Mouse (Mus musculus) gastrocnemius, postnatal 4 days (tissue): ENCODE measurements around the gene Trap1. TPM values are rescaled to one million over a fixed set of nuclear protein-coding genes. Genes with fewer than 3 reads are reported as not detected.
"Not testable (repeated sequence)": the region's sequence is repeated elsewhere in the genome, so short reads cannot be mapped to it uniquely, and the experiment has no call there.

Experiments
- DNase-seq, 2 experiments: peaks; one replicate each; pipeline ENCODE4 v3.0.0; 2021 to 2022; ENCODE audit warnings: low spot score in 2 of 2, mixed read lengths in 2 of 2
- total RNA-seq, 2 experiments: library from RNA; stranded (reverse); gene quantifications; 2 replicates each; pipeline ENCODE4 v1.2.3; 2021

Gene Trap1
- total RNA-seq, 2 experiments from 2014 or later, result 85.4 to 91.3 TPM

DNA sequence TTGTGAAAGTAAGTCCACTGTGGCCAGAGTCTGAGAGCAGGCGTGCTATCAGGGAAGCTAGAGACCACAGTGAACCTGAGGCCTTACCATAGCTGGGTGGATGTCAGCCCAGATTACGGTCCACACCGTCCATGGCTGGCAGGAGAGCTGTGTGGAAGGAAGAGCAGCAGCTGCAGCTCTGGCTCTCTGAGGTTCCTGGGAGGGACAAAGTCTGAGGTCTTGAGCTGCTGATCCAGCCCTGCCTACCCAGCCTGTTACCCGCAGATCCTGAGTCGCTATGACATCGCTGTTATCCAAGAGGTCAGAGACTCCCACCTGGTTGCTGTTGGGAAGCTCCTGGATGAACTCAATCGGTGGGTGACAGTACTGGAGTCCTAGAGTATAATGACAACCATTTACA, 39.9 kb downstream of the Trap1 start:
- DNase-seq, result no peak

GRCm38 (mm10) chr16:4036807-4037206, 40.8 kb downstream of the Trap1 start, which contains the start of gene Dnase1:
Gene Dnase1, plus strand, starts transcription at chr16:4036942.
- DNase-seq, result no peak

GRCm38 (mm10) chr16:4035575-4035974, 42.1 kb downstream of the Trap1 start:
- DNase-seq, result no peak

DNA sequence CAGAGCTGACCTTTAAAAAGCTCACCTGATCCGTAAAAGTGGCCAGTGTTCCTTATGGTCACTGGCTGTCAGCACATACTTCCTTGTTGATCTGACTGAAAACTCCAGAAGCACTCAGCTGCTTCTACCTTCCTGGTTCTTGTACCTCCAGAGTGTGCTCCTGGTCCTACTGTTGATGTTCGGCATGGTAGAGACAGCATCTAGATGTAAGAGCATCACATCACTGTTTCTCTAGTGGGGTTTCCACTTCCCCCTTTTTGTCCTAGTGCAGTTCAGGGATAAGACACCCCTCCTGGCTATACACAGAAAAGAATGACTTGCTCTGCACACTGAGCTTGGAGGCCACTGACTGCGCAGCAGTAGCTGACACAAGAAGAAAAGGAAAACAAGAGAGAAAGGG, 43.2 kb downstream of the Trap1 start:
- DNase-seq, result no peak

- DNase-seq, result no peak
Measured at GRCm38 (mm10) chr16:4033971-4034370, 43.7 kb downstream of the Trap1 start.

- DNase-seq, result no peak
Measured at GRCm38 (mm10) chr16:4032341-4032748, 45.3 kb downstream of the Trap1 start.

DNA sequence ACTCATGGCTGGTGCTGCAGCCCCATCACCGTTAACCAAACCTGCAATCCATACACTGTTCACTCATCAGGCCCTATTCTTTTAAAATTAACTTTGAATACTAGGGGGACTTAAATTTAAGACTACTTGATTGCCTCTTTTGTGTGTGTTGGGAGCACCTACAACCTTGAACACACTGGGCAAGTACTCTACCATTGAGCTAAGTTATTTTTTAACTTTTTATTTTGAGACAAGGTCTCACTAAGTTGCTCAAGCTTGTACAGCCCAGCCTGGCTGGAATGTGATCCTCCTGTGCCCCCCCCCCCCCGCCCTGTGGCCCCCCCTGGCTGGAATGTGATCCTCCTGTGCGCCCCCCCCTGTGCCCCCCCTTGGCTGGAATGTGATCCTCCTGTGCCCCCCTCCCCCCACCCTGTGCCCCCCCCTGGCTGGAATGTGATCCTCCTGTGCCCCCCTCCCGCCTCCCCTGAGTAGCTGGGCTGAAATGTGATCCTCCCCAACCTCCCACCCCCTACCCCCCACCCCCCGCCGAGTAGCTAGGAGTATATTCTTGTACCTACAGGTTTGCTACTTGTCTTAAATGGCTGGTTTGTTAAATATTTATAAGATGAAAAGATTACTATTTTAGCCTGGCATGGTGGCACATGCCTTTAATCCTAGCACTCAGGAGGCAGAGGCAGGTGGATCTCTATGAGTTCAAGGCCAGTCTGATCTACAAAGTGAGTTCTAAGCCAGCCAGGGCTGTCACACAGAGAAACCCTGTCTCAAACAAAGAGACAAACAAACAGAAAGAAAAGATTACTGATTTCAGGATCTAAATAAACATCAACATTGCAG, 46.0 kb downstream of the Trap1 start:
- no peak for DNase-seq

GRCm38 (mm10) chr16:4030501-4030900, 47.1 kb downstream of the Trap1 start:
- no peak for DNase-seq

GRCm38 (mm10) chr16:4029371-4029841, 48.2 kb downstream of the Trap1 start:
- no peak for DNase-seq

DNA sequence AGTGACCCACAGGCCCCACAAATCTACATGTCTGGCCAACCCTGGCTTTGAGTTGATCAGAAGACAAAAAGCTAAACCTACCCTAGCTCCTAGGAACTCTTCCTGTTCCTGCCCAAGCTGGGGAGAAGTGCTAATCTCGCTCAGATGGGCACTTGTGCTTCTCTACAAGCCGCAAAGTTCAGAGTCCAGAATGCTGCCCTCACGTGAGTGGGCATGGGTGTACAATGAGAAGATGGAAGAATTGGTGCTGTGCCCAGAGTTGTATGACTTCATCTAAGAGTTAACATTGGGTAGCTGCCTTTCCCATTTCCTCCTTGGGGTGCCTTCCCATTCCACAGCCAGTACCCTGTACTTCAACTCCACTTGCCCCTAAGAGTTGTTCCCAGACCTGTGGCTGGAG, 50.4 kb downstream of the Trap1 start:
- DNase-seq, result no peak

GRCm38 (mm10) chr16:4026672-4027071, 51.0 kb downstream of the Trap1 start:
- DNase-seq, result no peak

GRCm38 (mm10) chr16:4022719-4023118, 54.9 kb downstream of the Trap1 start:
- no peak for DNase-seq

- no peak for DNase-seq
Measured at GRCm38 (mm10) chr16:4021241-4021640, 56.4 kb downstream of the Trap1 start.

DNA sequence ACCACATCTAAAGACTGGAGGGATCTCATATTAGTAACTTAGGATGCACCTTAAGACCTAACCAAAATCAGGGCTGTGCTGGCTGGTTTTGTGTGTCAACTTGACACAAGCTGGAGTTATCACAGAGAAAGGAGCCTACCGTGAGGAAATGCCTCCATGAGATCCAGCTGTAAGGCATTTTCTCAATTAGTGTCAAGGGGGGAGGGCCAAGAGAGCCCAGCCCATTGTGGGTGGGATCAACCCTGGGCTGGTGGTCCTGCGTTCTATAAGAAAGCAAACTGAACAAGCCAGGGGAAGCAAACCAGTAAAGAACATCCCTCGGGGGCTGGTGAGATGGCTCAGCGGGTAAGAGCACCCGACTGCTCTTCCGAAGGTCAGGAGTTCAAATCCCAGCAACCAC, 60.2 kb downstream of the Trap1 start:
- not testable (repeated sequence) for DNase-seq

DNA sequence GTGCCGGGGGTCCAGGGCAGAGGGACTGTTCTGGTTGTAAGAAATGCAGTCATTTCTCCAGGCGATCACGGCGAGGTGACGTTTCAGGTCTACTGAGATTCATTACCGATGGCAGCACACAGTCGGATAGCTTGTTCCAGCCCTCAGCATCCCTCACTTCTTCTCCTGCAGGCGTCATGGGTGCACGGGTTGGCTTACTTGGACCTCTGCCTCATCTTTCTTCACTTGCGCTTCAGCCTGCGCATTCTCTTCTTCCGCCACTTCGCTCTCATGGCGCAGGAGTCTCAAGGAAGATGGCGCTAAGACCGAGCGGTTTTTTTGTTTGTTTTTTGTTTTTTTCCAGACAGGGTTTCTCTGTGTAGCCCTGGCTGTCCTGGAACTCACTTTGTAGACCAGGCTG, 60.8 kb downstream of the Trap1 start:
- DNase-seq, result not testable (repeated sequence)

GRCm38 (mm10) chr16:4014040-4014668, 63.5 kb downstream of the Trap1 start:
- no peak for DNase-seq

- no peak for DNase-seq
Measured at GRCm38 (mm10) chr16:4012882-4013570, 64.6 kb downstream of the Trap1 start.

DNA sequence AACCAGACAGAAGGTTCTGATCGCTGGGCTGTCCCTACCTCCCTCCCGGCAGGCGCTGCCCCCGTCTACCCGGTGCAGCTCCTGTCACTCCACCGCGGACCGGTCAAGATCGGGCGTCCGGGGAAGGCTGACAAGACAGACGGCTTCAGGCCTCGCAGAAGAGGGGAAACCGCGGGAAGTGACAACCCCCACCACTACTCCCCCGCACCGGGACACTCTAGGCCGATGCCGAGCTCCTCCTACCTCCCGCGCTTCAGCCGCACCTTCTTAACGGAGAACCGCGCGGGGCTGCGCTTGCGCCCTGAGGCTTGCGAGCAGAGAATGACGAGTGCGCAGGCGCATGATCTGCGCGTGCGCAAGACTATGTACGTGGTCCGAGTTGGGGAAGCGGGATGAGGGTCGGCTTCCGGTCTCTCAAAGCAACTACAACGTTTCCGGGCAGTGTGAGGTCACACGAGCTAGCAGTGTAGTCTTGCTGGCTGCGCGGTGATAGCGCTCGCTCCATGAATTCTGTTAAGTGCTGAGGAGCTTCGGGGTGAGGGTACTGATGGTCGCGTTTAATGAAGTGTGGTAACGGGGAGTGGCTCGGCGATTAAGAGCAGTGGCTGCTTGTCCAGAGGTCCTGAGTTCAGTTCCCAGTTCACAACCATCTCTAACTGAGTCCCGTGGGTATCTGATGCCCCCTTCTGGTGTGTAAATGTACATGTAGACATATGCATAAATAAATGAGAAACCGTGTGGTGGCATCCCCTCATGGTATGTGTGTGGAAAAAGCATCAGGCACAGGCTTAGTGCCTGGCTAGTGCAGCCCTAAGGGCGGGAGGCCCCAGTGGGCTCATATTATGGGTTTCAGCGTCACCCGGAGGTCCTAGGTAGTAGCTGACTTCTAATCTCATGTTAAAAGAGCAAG, 73.9 kb downstream of the Trap1 start, which contains the start of gene Slx4:
Slx4 (minus strand) TSS at position 282 of the 910 bp plus-strand sequence.
- peak; percentile 91 to 93 for DNase-seq
